Mouse (Mus musculus) liver, embryonic 14.5 days (tissue): ENCODE measurements at regions not wholly inside any gene's neighbourhood (a gene's known extent, or its start where the extent isn't known, plus 50 kb on each side); places are given as distances from the start of the nearest gene placed in this dataset.
A peak's percentile ranks its signal among the peaks of the same experiment; 100 is the strongest.

Source experiments
- ATAC-seq: fragments of 200-750 bp; cut with Nextera tagmentation; 2 replicates; pipeline ENCODE4 v1.8.0; 2017; ENCODE audit warnings: moderate number of reproducible peaks, mild to moderate bottlenecking, moderate library complexity; ENCODE audit not compliant: insufficient read depth
- DNase-seq, 3 experiments: peaks; one replicate each; pipeline ENCODE4 v3.0.0-alpha.2; 2012 to 2013; ENCODE audit warnings: low read depth in 3 of 3, low spot score in 3 of 3
- H3K27ac ChIP-seq: fragments of 300-500 bp; sonication (generic); 2 replicates; pipeline ENCODE4 v1.5.1; 2014; ENCODE audit warnings: moderate library complexity, mild to moderate bottlenecking, control low read depth, inconsistent platforms
- H3K27me3 ChIP-seq: fragments of 300-500 bp; sonication (generic); 2 replicates; pipeline ENCODE4 v1.6.1; 2014; ENCODE audit warnings: mild to moderate bottlenecking, low read length, moderate library complexity; ENCODE audit not compliant: control insufficient read depth, insufficient read depth
- H3K36me3 ChIP-seq: fragments of 300-500 bp; sonication (generic); replicated peaks from 2 replicates; pipeline ENCODE4 v1.6.1; 2014; ENCODE audit warnings: low read depth; ENCODE audit not compliant: control insufficient read depth, insufficient read depth
- H3K4me1 ChIP-seq, 2 experiments: fragments of 200-500 bp in 1 of 2; fragments of 300-500 bp in 1 of 2; sonication (generic) in 1 of 2; replicated peaks; 2 replicates each; pipeline ENCODE4 v1.6.1; 2012 to 2014; ENCODE audit warnings: antibody characterized with exemption in 1 of 2, inconsistent platforms in 1 of 2, low read length in 1 of 2; ENCODE audit not compliant: control insufficient read depth in 2 of 2, insufficient read depth in 2 of 2
- H3K4me2 ChIP-seq: fragments of 300-500 bp; sonication (generic); 2 replicates; pipeline ENCODE4 v1.6.1; 2014; ENCODE audit warnings: low read depth, mild to moderate bottlenecking, control low read depth, moderate library complexity
- H3K4me3 ChIP-seq, 2 experiments: fragments of 200-500 bp in 1 of 2; fragments of 300-500 bp in 1 of 2; sonication (generic) in 1 of 2; 2 replicates each; pipeline ENCODE4 v1.5.1; 2012 to 2014; ENCODE audit warnings: low read depth in 2 of 2, low read length in 2 of 2, mild to moderate bottlenecking in 2 of 2, control low read depth in 1 of 2, inconsistent platforms in 1 of 2, moderate library complexity in 1 of 2; ENCODE audit not compliant: insufficient read depth in 1 of 2
- H3K9ac ChIP-seq: fragments of 300-500 bp; sonication (generic); replicated peaks from 2 replicates; pipeline ENCODE4 v1.6.1; 2014; ENCODE audit warnings: mild to moderate bottlenecking, control low read depth, moderate library complexity
- H3K9me3 ChIP-seq: fragments of 300-500 bp; sonication (generic); 2 replicates; pipeline ENCODE4 v1.6.1; 2016; ENCODE audit warnings: low read length, mixed read lengths; ENCODE audit not compliant: control insufficient read depth
- CTCF ChIP-seq: IDR thresholded peaks from 2 replicates; pipeline ENCODE4 v1.5.1; 2016; ENCODE audit warnings: antibody characterized with exemption, low read depth, control low read depth
- EP300 ChIP-seq: IDR thresholded peaks from 2 replicates; pipeline ENCODE4 v1.6.1; 2016; ENCODE audit warnings: antibody characterized with exemption, low read depth
- WGBS: fragments of 180-500 bp; shearing (Covaris S2); extraction: QIAGEN DNeasy Blood & Tissue Kit; methylation state at CpG from one replicate; pipeline ENCODE4 v1.1.7; 2014; ENCODE audit not compliant: insufficient replicate concordance; 5-methylcytosine and 5-hydroxymethylcytosine counted together

GRCm38 (mm10) chr13:52183635-52184034 is 337.2 kb downstream of the Gadd45g start:
- no peak for ATAC-seq
- no peak overlapping the region for H3K4me3 ChIP-seq
- no peaks in the 10 kb centered on the region for H3K27me3 ChIP-seq
- no peaks in the 10 kb centered on the region for H3K36me3 ChIP-seq
- no peak for DNase-seq
- 39% methylated on average over 5 of the region's 5 CpGs for WGBS
- no peak overlapping the region for H3K9ac ChIP-seq
- no peak overlapping the region for H3K27ac ChIP-seq
- TF ChIP-seq EP300 (no peak), CTCF (no peak)
- H3K4me2 ChIP-seq, result no peak overlapping the region
- H3K4me1 ChIP-seq, result peaks cover 0 to 5% of the 10 kb centered on the region in 2 experiments; a peak in 2 of 4 replicates
- H3K9me3 ChIP-seq, result no peaks in the 10 kb centered on the region

- Histone ChIP-seq H3K27ac (no peak overlapping the region), H3K27me3 (no peaks in the 10 kb centered on the region), H3K4me2 (no peak overlapping the region), H3K4me1 (peaks cover 0 to 7% of the 10 kb centered on the region in 2 experiments; a peak in 2 of 4 replicates), H3K36me3 (no peaks in the 10 kb centered on the region), H3K9me3 (no peaks in the 10 kb centered on the region), H3K9ac (no peak overlapping the region), H3K4me3 (no peak overlapping the region)
- TF ChIP-seq EP300, result no peak
- TF ChIP-seq CTCF, result no peak
- WGBS, result 39% methylated on average over 1 of the region's 1 CpGs
- ATAC-seq (no peak), DNase-seq (no peak)
Observed at GRCm38 (mm10) chr13:52185574-52185973, 339.1 kb downstream of the Gadd45g start.

GRCm38 (mm10) chr13:52187841-52188604 is 341.5 kb downstream of the Gadd45g start:
- peak in 2 of 3 experiments; percentile 14 to 15 for DNase-seq
- Histone ChIP-seq H3K4me3 (no peak overlapping the region), H3K9ac (no peak overlapping the region), H3K9me3 (no peaks in the 10 kb centered on the region), H3K27ac (no peak overlapping the region), H3K27me3 (no peaks in the 10 kb centered on the region), H3K4me1 (peaks cover 0 to 7% of the 10 kb centered on the region in 2 experiments; a peak in 2 of 4 replicates), H3K36me3 (no peaks in the 10 kb centered on the region), H3K4me2 (no peak overlapping the region)
- 68% methylated on average over 8 of the region's 8 CpGs for WGBS
- ATAC-seq, result peak; percentile 62
- no peak for TF ChIP-seq CTCF
- no peak for TF ChIP-seq EP300

GRCm38 (mm10) chr13:52188605-52189003 is 342.1 kb downstream of the Gadd45g start:
- Histone ChIP-seq H3K36me3 (no peaks in the 10 kb centered on the region), H3K9ac (no peak overlapping the region), H3K27ac (no peak overlapping the region), H3K4me1 (peaks cover 0 to 7% of the 10 kb centered on the region in 2 experiments; a peak in 2 of 4 replicates), H3K4me3 (no peak overlapping the region), H3K27me3 (no peaks in the 10 kb centered on the region), H3K9me3 (no peaks in the 10 kb centered on the region), H3K4me2 (no peak overlapping the region)
- DNase-seq (peak in 1 of 3 experiments; percentile 6), ATAC-seq (no peak)
- no peak for TF ChIP-seq EP300
- WGBS, result 62% methylated on average over 2 of the region's 2 CpGs

- Histone ChIP-seq H3K27me3 (no peaks in the 10 kb centered on the region), H3K9ac (no peak overlapping the region), H3K9me3 (no peaks in the 10 kb centered on the region), H3K4me2 (no peak overlapping the region), H3K4me1 (peaks cover 0 to 2% of the 10 kb centered on the region in 2 experiments; a peak in 2 of 4 replicates), H3K36me3 (no peaks in the 10 kb centered on the region), H3K27ac (no peak overlapping the region), H3K4me3 (no peak overlapping the region)
- ATAC-seq (no peak), DNase-seq (no peak)
- WGBS, result 54% methylated on average over 10 of the region's 10 CpGs
- TF ChIP-seq CTCF (no peak), EP300 (no peak)
Observed at GRCm38 (mm10) chr13:52189382-52189923, 341.6 kb downstream of the Diras2 start.
